Mouse (Mus musculus): ENCODE measurements at regions not wholly inside any gene's neighbourhood (a gene's known extent, or its start where the extent isn't known, plus 50 kb on each side); places are given as distances from the start of the nearest gene placed in this dataset.

GRCm38 (mm10) chr14:92764354-92764753 lies 1126.1 kb downstream of the Pcdh9 start:
- Histone ChIP-seq H3K4me1 (ENCODE audit: control insufficient read depth, insufficient read depth, low read length) (no peaks in the 10 kb centered on the region), H3K4me3 (no peak overlapping the region), H3K79me2 (replicated peaks; ENCODE audit: control insufficient read depth, insufficient read depth, low read length) (no peaks in the 10 kb centered on the region), H3K36me3 (ENCODE audit: control insufficient read depth, insufficient read depth, low read length) (no peaks in the 10 kb centered on the region), H3K9ac (ENCODE audit: low read depth, low read length) (no peak overlapping the region), H3K27ac (no peak overlapping the region), H3K27me3 (ENCODE audit: control insufficient read depth, insufficient read depth, low read length) (no peaks in the 10 kb centered on the region)
- TF ChIP-seq POLR2A (IDR thresholded peaks at IDR 0.05; ENCODE audit: insufficient read depth, low read depth, low read length) (no peak), CTCF (IDR thresholded peaks at IDR 0.05) (peak; percentile 66), EP300 (IDR thresholded peaks at IDR 0.05; ENCODE audit: insufficient read depth, low read depth, low read length) (no peak)
- intact Hi-C loops (cut with DNase I) = no loop called here
- no peak for DNase-seq
- WGBS = 17% methylated on average over 6 of the region's 6 CpGs

- H3K27ac ChIP-seq = no peak overlapping the region
- TF ChIP-seq EP300 (IDR thresholded peaks at IDR 0.05; ENCODE audit: insufficient read depth, low read depth, low read length) = no peak
- no peak for TF ChIP-seq CTCF (IDR thresholded peaks at IDR 0.05)
- TF ChIP-seq POLR2A (IDR thresholded peaks at IDR 0.05; ENCODE audit: insufficient read depth, low read depth, low read length) = no peak
- no peak overlapping the region for H3K9ac ChIP-seq (ENCODE audit: low read depth, low read length)
- WGBS = 76% methylated on average over 9 of the region's 9 CpGs
- no peak for DNase-seq
- H3K4me1 ChIP-seq (ENCODE audit: control insufficient read depth, insufficient read depth, low read length) = no peaks in the 10 kb centered on the region
- H3K27me3 ChIP-seq (ENCODE audit: control insufficient read depth, insufficient read depth, low read length) = no peaks in the 10 kb centered on the region
- no peaks in the 10 kb centered on the region for H3K36me3 ChIP-seq (ENCODE audit: control insufficient read depth, insufficient read depth, low read length)
- intact Hi-C loops (cut with DNase I) = no loop called here
- no peaks in the 10 kb centered on the region for H3K79me2 ChIP-seq (replicated peaks; ENCODE audit: control insufficient read depth, insufficient read depth, low read length)
- H3K4me3 ChIP-seq = no peak overlapping the region
These were observed 1135.8 kb downstream of the Pcdh9 start for GRCm38 (mm10) chr14:92754676-92755075.

- whole genome bisulfite sequencing = 32% methylated on average over 2 of the region's 2 CpGs
- no peaks in the 10 kb centered on the region for H3K36me3 ChIP-seq (ENCODE audit: control insufficient read depth, insufficient read depth, low read length)
- H3K79me2 ChIP-seq (replicated peaks; ENCODE audit: control insufficient read depth, insufficient read depth, low read length) = no peaks in the 10 kb centered on the region
- H3K4me1 ChIP-seq (ENCODE audit: control insufficient read depth, insufficient read depth, low read length) = no peaks in the 10 kb centered on the region
- no peak overlapping the region for H3K27ac ChIP-seq
- TF ChIP-seq CTCF (IDR thresholded peaks at IDR 0.05) = no peak
- no peaks in the 10 kb centered on the region for H3K27me3 ChIP-seq (ENCODE audit: control insufficient read depth, insufficient read depth, low read length)
- no peak overlapping the region for H3K4me3 ChIP-seq
- H3K9ac ChIP-seq (ENCODE audit: low read depth, low read length) = no peak overlapping the region
- DNase-seq = no peak
- intact Hi-C loops (cut with DNase I) = no loop called here
These were observed 1172.8 kb downstream of the Pcdh9 start for GRCm38 (mm10) chr14:92717666-92718065.

GRCm38 (mm10) chr14:92688151-92688550 lies 1202.3 kb downstream of the Pcdh9 start:
- Histone ChIP-seq H3K4me1 (ENCODE audit: control insufficient read depth, insufficient read depth, low read length) (no peaks in the 10 kb centered on the region), H3K4me3 (no peak overlapping the region), H3K79me2 (replicated peaks; ENCODE audit: control insufficient read depth, insufficient read depth, low read length) (no peaks in the 10 kb centered on the region), H3K9ac (ENCODE audit: low read depth, low read length) (no peak overlapping the region), H3K36me3 (ENCODE audit: control insufficient read depth, insufficient read depth, low read length) (no peaks in the 10 kb centered on the region), H3K27ac (no peak overlapping the region), H3K27me3 (ENCODE audit: control insufficient read depth, insufficient read depth, low read length) (no peaks in the 10 kb centered on the region)
- intact Hi-C loops (cut with DNase I) = no loop called here
- DNase-seq = no peak
- WGBS = 65% methylated on average over 1 of the region's 1 CpGs
- TF ChIP-seq CTCF (IDR thresholded peaks at IDR 0.05) = no peak
- TF ChIP-seq EP300 (IDR thresholded peaks at IDR 0.05; ENCODE audit: insufficient read depth, low read depth, low read length) = no peak
- TF ChIP-seq POLR2A (IDR thresholded peaks at IDR 0.05; ENCODE audit: insufficient read depth, low read depth, low read length) = no peak

- H3K9ac ChIP-seq (ENCODE audit: low read depth, low read length) = no peak overlapping the region
- WGBS = 24% methylated on average over 1 of the region's 1 CpGs
These were observed 1203.4 kb downstream of the Pcdh9 start for GRCm38 (mm10) chr14:92687106-92687505.

GRCm38 (mm10) chr14:92678845-92679499 lies 1211.5 kb downstream of the Pcdh9 start:
- Histone ChIP-seq H3K36me3 (ENCODE audit: control insufficient read depth, insufficient read depth, low read length) (no peaks in the 10 kb centered on the region), H3K4me1 (ENCODE audit: control insufficient read depth, insufficient read depth, low read length) (no peaks in the 10 kb centered on the region), H3K9ac (ENCODE audit: low read depth, low read length) (no peak overlapping the region), H3K27ac (no peak overlapping the region), H3K27me3 (ENCODE audit: control insufficient read depth, insufficient read depth, low read length) (no peaks in the 10 kb centered on the region), H3K4me3 (no peak overlapping the region), H3K79me2 (replicated peaks; ENCODE audit: control insufficient read depth, insufficient read depth, low read length) (no peaks in the 10 kb centered on the region)
- DNase-seq = no peak
- intact Hi-C loops (cut with DNase I) = no loop called here
- WGBS = 63% methylated on average over 4 of the region's 4 CpGs
- TF ChIP-seq POLR2A (IDR thresholded peaks at IDR 0.05; ENCODE audit: insufficient read depth, low read depth, low read length) = no peak
- TF ChIP-seq EP300 (IDR thresholded peaks at IDR 0.05; ENCODE audit: insufficient read depth, low read depth, low read length) = no peak
- no peak for TF ChIP-seq CTCF (IDR thresholded peaks at IDR 0.05)

More at GRCm38 (mm10) chr14:92687106-92687505, 1203.4 kb downstream of the Pcdh9 start:
- Histone ChIP-seq H3K4me3 (no peak overlapping the region), H3K79me2 (replicated peaks; ENCODE audit: control insufficient read depth, insufficient read depth, low read length) (no peaks in the 10 kb centered on the region), H3K27me3 (ENCODE audit: control insufficient read depth, insufficient read depth, low read length) (no peaks in the 10 kb centered on the region), H3K27ac (no peak overlapping the region), H3K36me3 (ENCODE audit: control insufficient read depth, insufficient read depth, low read length) (no peaks in the 10 kb centered on the region), H3K4me1 (ENCODE audit: control insufficient read depth, insufficient read depth, low read length) (no peaks in the 10 kb centered on the region)
- intact Hi-C loops (cut with DNase I) = no loop called here
- TF ChIP-seq CTCF (IDR thresholded peaks at IDR 0.05) (no peak), EP300 (IDR thresholded peaks at IDR 0.05; ENCODE audit: insufficient read depth, low read depth, low read length) (no peak), POLR2A (IDR thresholded peaks at IDR 0.05; ENCODE audit: insufficient read depth, low read depth, low read length) (no peak)
- no peak for DNase-seq

Measured in heart, adult 2 months (tissue).